Mouse (Mus musculus) mesoderm, embryonic 11.5 days (tissue): ENCODE measurements around the gene Selenoo.

Source experiments
- DNase-seq: peaks from one replicate; pipeline ENCODE4 v3.0.0-alpha.2; 2012; ENCODE audit warnings: low read depth, low spot score

The Selenoo gene

DNA sequence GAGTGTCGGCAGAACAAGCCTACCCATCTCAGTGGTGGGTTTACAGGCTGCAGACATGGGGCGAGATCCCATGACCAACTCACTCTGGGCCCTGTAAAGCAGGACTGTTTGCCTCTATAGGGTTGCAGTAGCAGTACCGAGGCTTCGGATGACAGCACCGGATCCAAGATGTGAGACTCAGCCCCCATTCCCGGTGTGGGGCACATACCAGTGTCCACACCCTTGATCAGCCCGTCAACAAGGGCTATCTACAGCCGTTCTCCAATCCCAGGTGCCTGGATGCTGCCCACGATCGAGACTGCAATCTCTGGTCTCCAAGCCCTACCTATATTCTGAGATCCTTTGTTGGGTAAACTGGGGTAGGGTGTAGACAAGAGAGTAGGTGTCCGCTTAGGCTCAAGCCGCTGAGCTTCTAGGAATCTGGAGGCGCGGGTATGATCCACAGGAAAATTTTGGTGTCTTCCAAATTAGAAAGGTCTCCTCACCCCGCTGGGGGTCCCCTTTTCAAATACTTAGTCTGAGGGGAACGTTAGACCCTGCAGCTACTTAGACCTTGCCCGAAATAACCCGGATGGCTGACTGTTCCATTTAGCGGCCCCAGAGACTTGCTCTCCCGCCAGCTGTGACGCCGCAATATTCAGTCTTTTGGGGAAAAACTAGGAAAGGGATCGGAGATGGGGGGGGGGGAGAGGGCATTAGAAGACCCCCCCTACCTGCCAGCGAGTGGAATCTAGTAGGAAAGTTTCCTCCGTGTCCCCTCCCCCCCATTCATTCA is 59.8 kb downstream of the Selenoo start:
- DNase-seq, result no peak

DNA sequence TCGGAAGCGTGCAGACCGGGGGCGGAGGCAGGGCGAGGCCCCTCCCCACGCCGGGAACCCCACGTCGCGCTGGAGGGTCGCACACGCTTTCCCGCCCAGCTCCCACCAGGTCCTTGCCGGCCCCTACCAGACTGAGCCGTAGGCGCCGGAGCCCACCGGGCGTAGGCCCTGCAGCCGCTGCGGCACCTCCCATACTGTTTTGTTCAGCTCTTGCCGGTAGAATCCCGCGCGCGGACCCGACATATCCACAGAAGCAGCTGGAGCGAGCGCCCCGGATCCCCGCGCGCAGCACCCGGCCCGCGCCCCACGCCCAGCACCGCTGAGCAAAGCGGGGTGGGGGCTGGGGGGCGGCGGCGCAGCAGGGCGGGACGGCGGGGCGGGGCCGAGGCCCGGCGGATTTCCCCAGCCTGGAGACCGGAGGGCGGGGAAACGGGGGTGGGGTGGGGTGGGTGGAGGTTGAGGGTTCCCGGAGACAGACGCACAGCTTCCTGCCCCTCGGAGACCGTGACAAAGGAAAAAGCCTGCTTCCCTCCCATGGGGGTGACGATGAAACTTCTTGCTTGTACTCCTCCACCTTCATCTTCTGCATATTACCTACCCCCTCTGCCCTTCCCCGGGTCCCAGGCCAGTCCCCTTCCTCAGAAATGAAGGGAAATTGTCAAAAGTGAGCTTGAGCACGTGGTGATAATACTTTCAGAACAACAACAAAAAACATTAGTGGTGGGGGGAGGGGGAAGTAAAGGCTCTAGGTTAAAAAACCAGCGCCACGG is 60.6 kb downstream of the Selenoo start, which contains the start of gene Mapk11:
TSS of gene Mapk11 (minus strand) at position 358 of the 770 bp plus-strand sequence.
- DNase-seq, result no peak
